Mouse (Mus musculus): ENCODE data around the gene Klhl15. TPM values are rescaled to one million over a fixed set of nuclear protein-coding genes. Genes with fewer than 3 reads are reported as not detected.

Klhl15 gene
- polyA plus RNA-seq, 1 experiment from 2014 or later = 3.1 TPM

- no peak overlapping the region for H3K9ac ChIP-seq (replicated peaks)
- no peak overlapping the region for H3K4me3 ChIP-seq (ENCODE audit: low read depth, low read length)
- no peak overlapping the region for H3K27ac ChIP-seq (ENCODE audit: low read depth)
- WGBS (ENCODE audit: insufficient replicate concordance) = 54% methylated on average over 2 of the region's 2 CpGs
- TF ChIP-seq EP300 (IDR thresholded peaks at IDR 0.05; ENCODE audit: low read depth) (no peak), CTCF (IDR thresholded peaks at IDR 0.05; ENCODE audit: low read depth) (no peak)
- no peaks in the 10 kb centered on the region for H3K36me3 ChIP-seq (replicated peaks; ENCODE audit: insufficient read depth, low read length)
- DNase-seq = no peak
- no peaks in the 10 kb centered on the region for H3K4me1 ChIP-seq (ENCODE audit: insufficient read depth)
- H3K9me3 ChIP-seq (ENCODE audit: low read length) = no peaks in the 10 kb centered on the region
- no peak for ATAC-seq
- H3K27me3 ChIP-seq (ENCODE audit: insufficient read depth, low read length) = 0 out of 2 replicates have a peak, but pooled peaks cover 3% of the 10 kb centered on the region
- no peak overlapping the region for H3K4me2 ChIP-seq (ENCODE audit: low read depth, low read length)
These were observed 68.5 kb downstream of the Klhl15 start for GRCm38 (mm10) chrX:94302928-94303327.

DNA sequence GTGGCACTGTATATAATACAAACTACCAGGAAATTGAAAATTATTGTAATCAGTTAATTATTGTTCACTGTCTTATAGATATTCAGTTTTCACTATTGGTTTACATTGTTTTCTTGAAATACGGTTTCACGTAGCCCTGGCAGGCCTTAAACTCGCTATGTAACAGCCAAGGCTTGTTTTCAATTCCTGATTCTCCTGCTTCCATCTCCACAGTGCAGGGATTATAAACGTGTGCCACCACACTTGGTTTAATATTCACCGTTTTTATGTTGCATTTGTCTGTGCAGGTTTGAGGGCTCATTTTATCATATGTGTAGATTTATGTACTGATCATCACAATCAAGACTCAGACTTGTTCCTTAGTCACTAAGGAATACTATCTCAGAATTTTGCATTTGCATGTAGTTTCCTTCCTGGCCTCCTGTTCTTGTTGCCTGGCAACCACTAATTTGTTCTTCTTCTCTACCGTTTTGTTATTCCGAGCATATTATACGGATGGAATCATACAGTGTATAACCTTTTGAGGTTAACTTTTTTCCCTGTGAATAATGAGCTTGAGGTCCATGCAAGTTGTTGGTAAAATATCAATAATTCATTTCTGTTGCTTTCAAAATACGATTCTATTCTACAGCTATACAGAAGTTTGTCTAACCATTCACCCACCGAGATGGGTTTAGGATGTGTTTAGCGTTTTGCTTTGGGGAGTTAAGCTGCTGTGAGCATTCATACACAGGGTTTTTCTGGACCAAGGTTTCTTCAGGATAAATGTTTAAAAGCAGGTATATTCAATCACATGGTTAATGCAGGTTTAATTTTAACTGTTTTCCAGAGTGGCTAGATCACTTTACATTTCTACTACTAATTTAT, 86.9 kb downstream of the Klhl15 start:
- H3K9me3 ChIP-seq (ENCODE audit: low read length) = no peaks in the 10 kb centered on the region
- 79% methylated on average over 11 of the region's 11 CpGs for WGBS (ENCODE audit: insufficient replicate concordance)
- peaks cover 6% of the 10 kb centered on the region; the same call in 1 of the 2 replicates for H3K27me3 ChIP-seq (ENCODE audit: insufficient read depth, low read length)
- H3K4me3 ChIP-seq (ENCODE audit: low read depth, low read length) = no peak overlapping the region
- DNase-seq (no peak), ATAC-seq (no peak)
- no peak overlapping the region for H3K27ac ChIP-seq (ENCODE audit: low read depth)
- TF ChIP-seq EP300 (IDR thresholded peaks at IDR 0.05; ENCODE audit: low read depth) = no peak
- TF ChIP-seq CTCF (IDR thresholded peaks at IDR 0.05; ENCODE audit: low read depth) = no peak
- H3K9ac ChIP-seq (replicated peaks) = no peak overlapping the region
- no peak overlapping the region for H3K4me2 ChIP-seq (ENCODE audit: low read depth, low read length)
- no peaks in the 10 kb centered on the region for H3K4me1 ChIP-seq (ENCODE audit: insufficient read depth)
- no peaks in the 10 kb centered on the region for H3K36me3 ChIP-seq (replicated peaks; ENCODE audit: insufficient read depth, low read length)

Small RNA genes within 50 kb of the gene (microRNA-seq; reads per million reads assigned to microRNA genes)
- gene Mir7673 = not detected

Other genes starting within 250 kb of the Klhl15 start
- 9.0 and 9.8 TPM in 2 replicates for gene Zfx, start 110.9 kb upstream of the Klhl15 start, polyA plus RNA-seq (2015; fragmentation: Nextera tagmentation; extraction: Ambion mirVana)
- 20.8 and 24.0 TPM in 2 replicates for gene Eif2s3x, start 21.7 kb upstream of the Klhl15 start, polyA plus RNA-seq (2015; fragmentation: Nextera tagmentation; extraction: Ambion mirVana)
- not detected in 2 replicates for gene Fam90a1b, start 132.2 kb downstream of the Klhl15 start, polyA plus RNA-seq (2015; fragmentation: Nextera tagmentation; extraction: Ambion mirVana)
- gene Apoo, start 132.5 kb downstream of the Klhl15 start, polyA plus RNA-seq (2015; fragmentation: Nextera tagmentation; extraction: Ambion mirVana) = 49.7 and 52.9 TPM in 2 replicates

Data from liver, postnatal 0 days (tissue).